Mouse (Mus musculus) neural tube, embryonic 11.5 days (tissue): ENCODE results near the gene Tfe3. TPM values are rescaled to one million over a fixed set of nuclear protein-coding genes. Genes with fewer than 3 reads are reported as not detected.
"Not testable (repeated sequence)": the region's sequence is repeated elsewhere in the genome, so short reads cannot be mapped to it uniquely, and the experiment has no call there.

ENCODE experiments used
- ATAC-seq: fragments of 200-750 bp; cut with Nextera tagmentation; 2 replicates; pipeline ENCODE4 v1.8.0; 2017; ENCODE audit warnings: moderate number of reproducible peaks, mild to moderate bottlenecking, moderate TSS enrichment, moderate library complexity; ENCODE audit not compliant: insufficient read depth, low FRiP score, low TSS enrichment
- DNase-seq: peaks from one replicate; pipeline ENCODE4 v3.0.0-alpha.2; 2015; ENCODE audit warnings: low spot score
- H3K27ac ChIP-seq: fragments of 300-500 bp; sonication (generic); 2 replicates; pipeline ENCODE4 v1.5.1; 2014; ENCODE audit warnings: low read depth, mild to moderate bottlenecking, low read length
- H3K27me3 ChIP-seq: fragments of 300-500 bp; sonication (generic); 2 replicates; pipeline ENCODE4 v1.6.1; 2014; ENCODE audit warnings: mild to moderate bottlenecking, low read length, mixed read lengths; ENCODE audit not compliant: control insufficient read depth, insufficient read depth
- H3K36me3 ChIP-seq: fragments of 300-500 bp; sonication (generic); 2 replicates; pipeline ENCODE4 v1.6.1; 2014; ENCODE audit warnings: mild to moderate bottlenecking, low read length, moderate library complexity, mixed read lengths; ENCODE audit not compliant: control insufficient read depth, insufficient read depth
- H3K4me1 ChIP-seq: fragments of 300-500 bp; sonication (generic); 2 replicates; pipeline ENCODE4 v1.6.1; 2014; ENCODE audit warnings: low read length, mixed read lengths; ENCODE audit not compliant: control insufficient read depth, insufficient read depth
- H3K4me2 ChIP-seq: fragments of 300-500 bp; sonication (generic); 2 replicates; pipeline ENCODE4 v1.6.1; 2014; ENCODE audit warnings: low read depth, mild to moderate bottlenecking, moderate library complexity
- H3K4me3 ChIP-seq: fragments of 300-500 bp; sonication (generic); 2 replicates; pipeline ENCODE4 v1.5.1; 2014; ENCODE audit warnings: low read depth, low read length
- H3K9ac ChIP-seq: fragments of 300-500 bp; sonication (generic); 2 replicates; pipeline ENCODE4 v1.6.1; 2014; ENCODE audit warnings: mild to moderate bottlenecking, low read length
- H3K9me3 ChIP-seq: fragments of 300-500 bp; sonication (generic); 2 replicates; pipeline ENCODE4 v1.6.1; 2016; ENCODE audit warnings: low read length; ENCODE audit not compliant: control insufficient read depth
- WGBS: fragments of 180-500 bp; shearing (Covaris S2); extraction: QIAGEN DNeasy Blood & Tissue Kit; methylation state at CpG from one replicate; pipeline ENCODE4 v1.1.7; 2014; 5-methylcytosine and 5-hydroxymethylcytosine counted together
- polyA plus RNA-seq: library from polyadenylated mRNA; unstranded; fragments of >200 nt; fragmentation: Nextera tagmentation; extraction: Ambion mirVana; gene quantifications from 2 replicates; pipeline ENCODE4 v1.2.1, GENCODE M21; 2014

The Tfe3 gene
- 21.6 and 25.9 TPM in 2 replicates for polyA plus RNA-seq

DNA sequence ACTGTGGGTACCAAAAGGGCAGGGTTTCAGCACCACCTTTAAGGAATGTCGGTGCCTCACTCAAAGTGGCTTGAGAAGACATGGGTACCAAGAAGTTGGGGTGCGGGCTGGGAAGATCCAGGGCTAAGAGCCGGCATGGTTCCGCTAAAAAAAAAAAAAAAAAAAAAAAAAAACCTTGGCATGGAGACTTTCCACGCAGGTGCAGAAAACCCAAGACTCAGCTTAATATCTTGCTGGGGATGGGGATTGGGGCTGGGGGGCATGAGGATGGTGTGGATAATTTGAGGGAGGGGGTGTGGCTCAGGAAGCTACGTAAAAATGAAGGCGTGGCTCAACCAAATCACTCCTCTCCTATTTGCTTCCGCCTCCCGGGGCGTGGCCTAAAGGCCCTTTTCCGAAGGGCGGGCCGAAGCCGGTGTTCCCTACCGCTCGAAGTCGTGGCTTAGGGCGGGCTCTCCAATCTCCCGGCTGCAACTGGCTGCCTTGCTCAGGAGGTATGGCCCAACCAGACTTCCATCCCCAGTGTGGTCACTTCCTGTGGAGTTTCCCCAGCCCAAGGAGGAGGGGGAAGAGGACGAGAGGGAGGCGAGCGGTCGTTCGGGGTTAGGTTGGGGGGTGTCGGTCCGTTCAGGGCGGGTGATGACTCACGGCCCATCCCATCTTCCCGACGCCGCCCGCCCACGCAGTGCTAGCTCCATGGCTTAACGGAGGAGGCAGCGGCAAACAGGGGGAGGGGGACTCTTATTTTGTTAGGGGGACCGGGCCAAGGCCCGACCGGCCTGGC, at the start of gene Tfe3:
Tfe3 (plus strand) TSS at position 424 of the 784 bp plus-strand sequence.
- H3K4me3 ChIP-seq, result peak within 1 kb of the TSS; percentile 63
- H3K9me3 ChIP-seq, result no peaks in the 10 kb centered on the region
- peak; percentile 91 for DNase-seq
- peak; percentile 94 for ATAC-seq
- peak within 1 kb of the TSS; percentile 65 for H3K4me2 ChIP-seq
- H3K4me1 ChIP-seq, result no peaks in the 10 kb centered on the region; the same call in 1 of the 2 replicates
- WGBS, result 16% methylated on average over 36 of the region's 38 CpGs
- H3K27me3 ChIP-seq, result no peaks in the 10 kb centered on the region
- H3K36me3 ChIP-seq, result no peaks in the 10 kb centered on the region
- H3K27ac ChIP-seq, result no peak within 1 kb of the TSS
- H3K9ac ChIP-seq, result peak within 1 kb of the TSS; percentile 47

DNA sequence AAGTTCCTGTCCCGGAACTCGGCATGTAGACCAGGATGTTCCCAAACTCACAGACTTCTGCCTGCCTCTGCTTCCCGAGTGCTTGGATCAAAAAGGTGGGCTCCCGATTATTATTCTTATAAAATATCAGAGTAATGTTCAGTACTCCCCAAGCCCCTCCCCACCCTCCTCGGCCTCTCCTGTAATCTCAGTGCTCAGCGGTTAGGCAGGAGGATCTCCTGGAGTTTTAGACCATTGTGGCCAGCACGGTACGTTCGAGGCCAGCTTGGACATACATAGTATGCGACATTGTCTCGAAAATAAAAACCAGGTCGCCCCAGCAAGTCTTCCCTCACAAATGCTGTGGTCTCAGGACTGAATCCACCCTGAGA, 48.6 kb upstream of the Tfe3 start:
- not testable (repeated sequence) for H3K27ac ChIP-seq, H3K9ac ChIP-seq, ATAC-seq, DNase-seq, H3K9me3 ChIP-seq, H3K36me3 ChIP-seq, H3K27me3 ChIP-seq, H3K4me1 ChIP-seq
- Histone ChIP-seq H3K4me2 (peak overlapping the region; percentile 25), H3K4me3 (peak overlapping the region; percentile 23; the same call in 1 of the 2 replicates)
- WGBS, result 32% methylated on average over 5 of the region's 12 CpGs

DNA sequence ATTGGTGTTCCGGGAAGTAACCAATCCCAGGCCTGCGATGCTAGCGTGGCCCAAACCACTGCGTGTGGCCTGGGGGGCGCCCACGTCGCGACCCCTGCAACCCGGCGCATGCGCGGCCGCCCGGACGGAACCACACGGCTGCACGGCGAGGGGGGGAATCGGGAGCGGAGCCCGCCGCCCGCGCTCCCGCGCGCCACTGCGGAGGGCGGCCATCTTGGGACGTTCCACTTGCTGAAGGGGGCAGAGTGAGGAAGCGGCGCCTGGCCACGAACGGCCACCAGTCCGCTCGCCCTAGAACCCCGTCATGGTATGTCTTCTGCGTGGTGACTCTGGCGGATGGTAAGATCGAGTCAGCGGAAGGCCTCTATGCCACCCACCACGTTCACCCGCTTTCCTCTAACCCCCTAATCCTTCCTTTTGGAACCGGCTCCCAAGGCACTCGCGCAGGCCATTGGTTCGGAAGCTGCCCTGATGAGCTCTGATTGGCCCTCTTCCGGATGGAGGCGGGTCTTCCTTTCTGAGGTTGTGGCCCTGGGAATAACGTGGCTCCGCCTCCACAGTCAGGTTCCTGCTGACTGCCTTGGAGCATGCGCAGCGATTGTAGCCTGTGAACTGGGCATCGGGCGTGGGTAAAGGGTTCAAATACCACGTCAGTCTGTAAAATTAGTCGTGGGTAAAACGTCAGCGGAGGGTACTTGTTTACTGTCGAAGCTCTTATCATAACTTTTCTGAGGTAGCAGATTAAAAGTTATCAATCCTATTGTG, 48.0 kb upstream of the Tfe3 start, which contains the start of gene Wdr45:
Wdr45 (plus strand) TSS at position 199 of the 765 bp plus-strand sequence.
- ATAC-seq (peak; percentile 97), DNase-seq (peak; percentile 89)
- not testable (repeated sequence) for H3K4me1 ChIP-seq, H3K27me3 ChIP-seq, H3K27ac ChIP-seq, H3K9me3 ChIP-seq, H3K36me3 ChIP-seq, H3K9ac ChIP-seq
- WGBS, result 16% methylated on average over 24 of the region's 60 CpGs
- H3K4me2 ChIP-seq, result peak within 1 kb of the TSS; percentile 25
- H3K4me3 ChIP-seq, result peak within 1 kb of the TSS; percentile 23; the same call in 1 of the 2 replicates

- not testable (repeated sequence) for H3K9ac ChIP-seq, H3K4me1 ChIP-seq, H3K27me3 ChIP-seq, H3K4me2 ChIP-seq, H3K36me3 ChIP-seq, DNase-seq, H3K27ac ChIP-seq, ATAC-seq, H3K4me3 ChIP-seq, H3K9me3 ChIP-seq
- WGBS, result 30% methylated on average over 1 of the region's 1 CpGs
These were observed 46.3 kb upstream of the Tfe3 start for GRCm38 (mm10) chrX:7716058-7716457.

DNA sequence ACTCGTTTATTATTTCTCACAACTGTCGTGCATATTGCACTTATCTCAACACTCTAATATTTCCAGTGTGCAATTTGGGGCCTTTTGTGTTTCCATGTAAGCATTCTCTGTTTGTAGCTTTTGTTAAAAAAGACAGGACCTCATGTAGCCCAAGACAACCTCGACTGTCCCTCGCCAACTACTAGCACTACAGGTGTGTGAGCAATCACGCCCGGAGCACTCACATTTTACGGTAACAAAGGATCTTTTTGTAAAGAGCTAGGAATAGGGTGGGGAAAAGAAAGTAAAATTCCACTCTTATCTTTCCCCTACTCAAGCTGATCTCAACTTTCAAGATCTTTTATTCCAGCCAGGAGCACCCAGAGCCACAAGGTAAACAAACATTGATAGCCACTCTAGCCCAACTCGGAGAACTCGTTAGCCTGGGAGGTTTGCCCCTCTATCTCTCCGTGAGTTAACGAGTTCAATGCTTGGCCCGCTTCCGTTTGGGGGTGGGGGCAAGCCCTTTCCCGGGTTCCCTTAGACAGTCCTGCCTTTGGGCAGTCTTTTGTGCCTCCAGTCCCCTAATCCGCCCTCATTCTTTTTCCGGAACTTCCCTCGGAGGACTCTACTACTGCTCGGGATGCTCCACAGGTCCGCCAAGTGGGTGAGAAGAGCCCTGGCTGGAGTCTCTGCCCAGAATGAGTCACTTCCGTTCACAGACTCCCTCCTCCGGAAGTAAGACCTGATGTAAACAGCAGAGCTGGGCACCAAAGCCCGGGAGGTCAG, 40.7 kb upstream of the Tfe3 start, which contains the start of gene Gm45208:
Gm45208 (plus strand) TSS at position 732 of the 768 bp plus-strand sequence.
- DNase-seq (peak; percentile 78), ATAC-seq (peak; percentile 83)
- H3K4me3 ChIP-seq, result peak within 1 kb of the TSS; percentile 48
- no peaks in the 10 kb centered on the region for H3K4me1 ChIP-seq
- 23% methylated on average over 22 of the region's 22 CpGs for whole genome bisulfite sequencing
- peak within 1 kb of the TSS; percentile 56 for H3K4me2 ChIP-seq
- no peaks in the 10 kb centered on the region for H3K9me3 ChIP-seq
- peak within 1 kb of the TSS; percentile 60 for H3K9ac ChIP-seq
- 0 out of 2 replicates have a peak within 1 kb of the TSS, but pooled peaks have one; percentile 40 for H3K27ac ChIP-seq
- no peaks in the 10 kb centered on the region for H3K27me3 ChIP-seq
- no peaks in the 10 kb centered on the region for H3K36me3 ChIP-seq

DNA sequence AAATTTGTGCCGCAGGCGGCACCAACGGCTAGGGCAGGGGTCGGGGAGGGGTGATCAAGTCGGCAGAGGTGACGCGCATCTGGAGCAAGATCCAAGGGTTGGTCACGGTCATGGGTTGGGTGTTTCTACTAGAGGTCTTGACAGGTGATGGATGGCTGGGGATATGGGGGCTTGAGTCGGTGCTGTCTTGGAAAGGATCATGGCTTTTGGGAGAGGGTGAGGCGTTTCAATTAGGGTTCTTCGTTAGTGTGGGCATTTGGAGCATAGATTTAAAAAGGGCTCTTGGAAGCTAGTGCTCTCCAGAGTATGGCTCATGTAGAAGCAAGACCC, 40.1 kb upstream of the Tfe3 start:
- H3K4me1 ChIP-seq, result no peaks in the 10 kb centered on the region
- H3K9me3 ChIP-seq, result no peaks in the 10 kb centered on the region
- no peak for DNase-seq
- peak overlapping the region; percentile 56 for H3K4me2 ChIP-seq
- H3K27ac ChIP-seq, result no peak overlapping the region
- no peaks in the 10 kb centered on the region for H3K27me3 ChIP-seq
- H3K9ac ChIP-seq, result peak overlapping the region; percentile 60
- 20% methylated on average over 11 of the region's 11 CpGs for WGBS
- peak overlapping the region; percentile 48 for H3K4me3 ChIP-seq
- no peak; the same call in 1 of the 2 replicates for ATAC-seq
- no peaks in the 10 kb centered on the region for H3K36me3 ChIP-seq

GRCm38 (mm10) chrX:7722691-7723090, 39.7 kb upstream of the Tfe3 start:
- 24% methylated on average over 4 of the region's 4 CpGs for WGBS
- H3K27me3 ChIP-seq, result no peaks in the 10 kb centered on the region
- no peaks in the 10 kb centered on the region for H3K4me1 ChIP-seq
- peak overlapping the region; percentile 56 for H3K4me2 ChIP-seq
- DNase-seq (no peak), ATAC-seq (no peak)
- no peaks in the 10 kb centered on the region for H3K9me3 ChIP-seq
- no peak overlapping the region for H3K27ac ChIP-seq
- H3K9ac ChIP-seq, result peak overlapping the region; percentile 60
- H3K4me3 ChIP-seq, result peak overlapping the region; percentile 48
- H3K36me3 ChIP-seq, result no peaks in the 10 kb centered on the region

DNA sequence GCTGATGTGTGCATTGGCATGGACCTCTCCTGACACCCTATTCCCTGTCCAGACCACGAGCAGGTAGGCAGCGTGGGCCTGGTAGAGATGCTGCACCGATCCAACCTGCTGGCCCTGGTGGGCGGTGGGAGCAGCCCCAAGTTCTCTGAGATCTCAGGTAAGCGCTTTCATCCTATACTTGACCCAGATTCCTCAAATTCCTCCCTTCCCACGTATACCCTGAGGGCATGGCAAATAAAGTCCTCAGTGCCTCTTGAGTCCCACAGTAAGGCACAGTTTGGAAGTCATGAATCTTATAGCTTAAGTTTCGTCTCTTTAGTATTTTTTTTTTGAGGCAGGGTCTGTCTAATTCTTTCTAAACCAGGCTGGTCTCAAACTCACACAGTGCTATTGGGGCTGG, 38.2 kb upstream of the Tfe3 start:
- no peak for DNase-seq
- Histone ChIP-seq H3K4me1 (no peaks in the 10 kb centered on the region), H3K36me3 (no peaks in the 10 kb centered on the region), H3K27ac (no peak overlapping the region), H3K9me3 (no peaks in the 10 kb centered on the region), H3K4me2 (no peak overlapping the region), H3K4me3 (no peak overlapping the region), H3K9ac (no peak overlapping the region), H3K27me3 (no peaks in the 10 kb centered on the region)
- WGBS, result 84% methylated on average over 7 of the region's 7 CpGs
- ATAC-seq, result no peak
